Mouse (Mus musculus) cerebellum, adult 2 months (tissue): Measurements from ENCODE around the gene Npff.

ENCODE experiments used
- CTCF ChIP-seq: fragments of 200-500 bp; IDR thresholded peaks from 2 replicates; pipeline ENCODE4 v1.5.1; 2011; ENCODE audit warnings: low read depth, mild to moderate bottlenecking, control low read depth, low read length, moderate library complexity, borderline replicate concordance; ENCODE audit not compliant: insufficient read depth
- POLR2A ChIP-seq: fragments of 200-500 bp; IDR thresholded peaks from 2 replicates; pipeline ENCODE4 v1.6.1; 2011; ENCODE audit warnings: low read length, control low read depth, borderline replicate concordance; ENCODE audit not compliant: insufficient read depth

- no peak for TF ChIP-seq CTCF
- no peak for TF ChIP-seq POLR2A
These were observed 18.8 kb downstream of the Npff start for GRCm38 (mm10) chr15:102505770-102506463.
